Mouse (Mus musculus) kidney, embryonic 16.5 days (tissue): ENCODE measurements around the gene Cldn7. TPM values are rescaled to one million over a fixed set of nuclear protein-coding genes. Genes with fewer than 3 reads are reported as not detected.

Experiments
- ATAC-seq: fragments of 200-750 bp; cut with Nextera tagmentation; 2 replicates; pipeline ENCODE4 v1.8.0; 2017; ENCODE audit warnings: moderate TSS enrichment; ENCODE audit not compliant: low FRiP score, low TSS enrichment
- H3K27ac ChIP-seq: fragments of 300-500 bp; sonication (generic); 2 replicates; pipeline ENCODE4 v1.5.1; 2014; ENCODE audit warnings: low read length
- H3K27me3 ChIP-seq: fragments of 300-500 bp; sonication (generic); 2 replicates; pipeline ENCODE4 v1.6.1; 2014; ENCODE audit warnings: low read length, control low read depth, mixed read lengths; ENCODE audit not compliant: insufficient read depth
- H3K36me3 ChIP-seq: fragments of 300-500 bp; sonication (generic); 2 replicates; pipeline ENCODE4 v1.6.1; 2014; ENCODE audit warnings: low read length, control low read depth, mixed read lengths; ENCODE audit not compliant: insufficient read depth
- H3K4me1 ChIP-seq: fragments of 300-500 bp; sonication (generic); 2 replicates; pipeline ENCODE4 v1.6.1; 2014; ENCODE audit warnings: low read length, control low read depth, mixed read lengths; ENCODE audit not compliant: insufficient read depth
- H3K4me2 ChIP-seq: fragments of 300-500 bp; sonication (generic); replicated peaks from 2 replicates; pipeline ENCODE4 v1.6.1; 2014; ENCODE audit warnings: low read depth, low read length
- H3K4me3 ChIP-seq: fragments of 300-500 bp; sonication (generic); 2 replicates; pipeline ENCODE4 v1.5.1; 2014; ENCODE audit warnings: mild to moderate bottlenecking, low read length
- H3K9ac ChIP-seq: fragments of 300-500 bp; sonication (generic); replicated peaks from 2 replicates; pipeline ENCODE4 v1.6.1; 2014; ENCODE audit warnings: low read length
- H3K9me3 ChIP-seq: fragments of 300-500 bp; sonication (generic); 2 replicates; pipeline ENCODE4 v1.6.1; 2016; ENCODE audit warnings: low read length, control low read depth
- WGBS: fragments of 180-500 bp; shearing (Covaris S2); extraction: QIAGEN DNeasy Blood & Tissue Kit; methylation state at CpG from one replicate; pipeline ENCODE4 v1.1.7; 2014; 5-methylcytosine and 5-hydroxymethylcytosine counted together
- polyA plus RNA-seq: library from polyadenylated mRNA; unstranded; fragments of >200 nt; fragmentation: Nextera tagmentation; extraction: Ambion mirVana; gene quantifications from 2 replicates; pipeline ENCODE4 v1.2.1, GENCODE M21; 2015

The Cldn7 gene
- polyA plus RNA-seq, 1 experiment from 2014 or later: 225 TPM

- H3K4me1 ChIP-seq: peaks cover 28% of the 10 kb centered on the region
These were observed 17.6 kb downstream of the Cldn7 start, which contains the start of gene Elp5 for GRCm38 (mm10) chr11:69982225-69982624. TSS of gene Elp5 (minus strand) at chr11:69982517.

GRCm38 (mm10) chr11:69982877-69983276 is 18.3 kb downstream of the Cldn7 start:
- Histone ChIP-seq H3K9ac (peak overlapping the region; percentile 66), H3K27ac (peak overlapping the region; percentile 61; the same call in 1 of the 2 replicates), H3K4me3 (peak overlapping the region; percentile 100), H3K9me3 (no peaks in the 10 kb centered on the region), H3K4me2 (peak overlapping the region; percentile 86), H3K36me3 (peaks cover 33% of the 10 kb centered on the region), H3K4me1 (peaks cover 28% of the 10 kb centered on the region), H3K27me3 (no peaks in the 10 kb centered on the region)
- ATAC-seq: no peak
- WGBS: 7% methylated on average over 5 of the region's 5 CpGs

More at GRCm38 (mm10) chr11:69982225-69982624, 17.6 kb downstream of the Cldn7 start, which contains the start of gene Elp5:
- Histone ChIP-seq H3K4me2 (peak within 1 kb of the TSS; percentile 86), H3K4me3 (peak within 1 kb of the TSS; percentile 100), H3K27me3 (no peaks in the 10 kb centered on the region), H3K9me3 (no peaks in the 10 kb centered on the region), H3K36me3 (peaks cover 38% of the 10 kb centered on the region), H3K9ac (peak within 1 kb of the TSS; percentile 99), H3K27ac (peak within 1 kb of the TSS; percentile 99)
- no peak for ATAC-seq
- WGBS: 42% methylated on average over 8 of the region's 8 CpGs

GRCm38 (mm10) chr11:69983377-69983776 is 18.8 kb downstream of the Cldn7 start:
- Histone ChIP-seq H3K9me3 (no peaks in the 10 kb centered on the region), H3K4me1 (peaks cover 28% of the 10 kb centered on the region), H3K36me3 (peaks cover 34% of the 10 kb centered on the region), H3K9ac (peak overlapping the region; percentile 66), H3K4me3 (peak overlapping the region; percentile 100; the same call in 1 of the 2 replicates), H3K4me2 (peak overlapping the region; percentile 86), H3K27me3 (no peaks in the 10 kb centered on the region), H3K27ac (peak overlapping the region; percentile 61; the same call in 1 of the 2 replicates)
- ATAC-seq: no peak
- WGBS: 69% methylated on average over 4 of the region's 4 CpGs

GRCm38 (mm10) chr11:69984431-69984830 is 19.9 kb downstream of the Cldn7 start:
- Histone ChIP-seq H3K4me2 (no peak overlapping the region), H3K4me1 (peaks cover 21% of the 10 kb centered on the region), H3K27me3 (no peaks in the 10 kb centered on the region), H3K36me3 (peaks cover 41% of the 10 kb centered on the region), H3K9ac (no peak overlapping the region), H3K9me3 (no peaks in the 10 kb centered on the region), H3K27ac (no peak overlapping the region), H3K4me3 (no peak overlapping the region)
- ATAC-seq: no peak
- 87% methylated on average over 8 of the region's 8 CpGs for WGBS

GRCm38 (mm10) chr11:69989949-69990348 is 25.4 kb downstream of the Cldn7 start:
- Histone ChIP-seq H3K4me2 (no peak overlapping the region), H3K4me3 (no peak overlapping the region), H3K36me3 (peaks cover 43% of the 10 kb centered on the region), H3K27me3 (no peaks in the 10 kb centered on the region), H3K4me1 (peaks cover 18% of the 10 kb centered on the region), H3K9me3 (no peaks in the 10 kb centered on the region), H3K9ac (0 out of 2 replicates have a peak overlapping the region, but pooled peaks have one; percentile 6), H3K27ac (peak overlapping the region; percentile 29; the same call in 1 of the 2 replicates)
- WGBS: 88% methylated on average over 8 of the region's 8 CpGs
- 0 out of 2 replicates have a peak, but pooled peaks have one; percentile 10 for ATAC-seq

GRCm38 (mm10) chr11:69990850-69991691 is 26.5 kb downstream of the Cldn7 start, which contains the start of gene Gabarap:
TSS of gene Gabarap (plus strand) at chr11:69991143.
- H3K9ac ChIP-seq: peak within 1 kb of the TSS; percentile 94
- no peaks in the 10 kb centered on the region for H3K27me3 ChIP-seq
- H3K4me3 ChIP-seq: peak within 1 kb of the TSS; percentile 95
- peak; percentile 76 for ATAC-seq
- peak within 1 kb of the TSS; percentile 71 for H3K4me2 ChIP-seq
- H3K4me1 ChIP-seq: peaks cover 21% of the 10 kb centered on the region
- peaks cover 34% of the 10 kb centered on the region for H3K36me3 ChIP-seq
- no peaks in the 10 kb centered on the region for H3K9me3 ChIP-seq
- peak within 1 kb of the TSS; percentile 96 for H3K27ac ChIP-seq
- 0% methylated on average over 40 of the region's 40 CpGs for WGBS

GRCm38 (mm10) chr11:69991711-69992110 is 27.1 kb downstream of the Cldn7 start:
- 0% methylated on average over 15 of the region's 15 CpGs for WGBS
- Histone ChIP-seq H3K4me3 (peak overlapping the region; percentile 95), H3K27me3 (no peaks in the 10 kb centered on the region), H3K9me3 (no peaks in the 10 kb centered on the region), H3K36me3 (peaks cover 30% of the 10 kb centered on the region), H3K4me2 (peak overlapping the region; percentile 71), H3K9ac (peak overlapping the region; percentile 94), H3K4me1 (peaks cover 21% of the 10 kb centered on the region), H3K27ac (peak overlapping the region; percentile 96)
- ATAC-seq: peak; percentile 5; the same call in 1 of the 2 replicates

- ATAC-seq: no peak
- peaks cover 26% of the 10 kb centered on the region for H3K36me3 ChIP-seq
- WGBS: 80% methylated on average over 10 of the region's 10 CpGs
- H3K9ac ChIP-seq: peak overlapping the region; percentile 94
- no peak overlapping the region for H3K27ac ChIP-seq
- no peaks in the 10 kb centered on the region for H3K9me3 ChIP-seq
- H3K27me3 ChIP-seq: no peaks in the 10 kb centered on the region
- peak overlapping the region; percentile 71 for H3K4me2 ChIP-seq
- H3K4me1 ChIP-seq: peaks cover 23% of the 10 kb centered on the region
- H3K4me3 ChIP-seq: peak overlapping the region; percentile 95
These were observed 27.8 kb downstream of the Cldn7 start for GRCm38 (mm10) chr11:69992396-69992795.

- Histone ChIP-seq H3K36me3 (peaks cover 31% of the 10 kb centered on the region), H3K27me3 (no peaks in the 10 kb centered on the region), H3K27ac (no peak overlapping the region), H3K4me3 (no peak overlapping the region), H3K4me2 (peak overlapping the region; percentile 71), H3K4me1 (peaks cover 29% of the 10 kb centered on the region), H3K9ac (peak overlapping the region; percentile 94; the same call in 1 of the 2 replicates), H3K9me3 (no peaks in the 10 kb centered on the region)
- WGBS: 88% methylated on average over 3 of the region's 3 CpGs
- no peak for ATAC-seq
These were observed 28.4 kb downstream of the Cldn7 start for GRCm38 (mm10) chr11:69992932-69993331.
